Mouse (Mus musculus) liver, embryonic 15.5 days (tissue): ENCODE data around the gene Lrfn5. TPM values are rescaled to one million over a fixed set of nuclear protein-coding genes. Genes with fewer than 3 reads are reported as not detected.

Source experiments
- ATAC-seq: fragments of 200-750 bp; cut with Nextera tagmentation; 2 replicates; pipeline ENCODE4 v1.8.0; 2017; ENCODE audit warnings: moderate number of reproducible peaks, mild to moderate bottlenecking, moderate library complexity; ENCODE audit not compliant: insufficient read depth
- H3K27ac ChIP-seq: fragments of 300-500 bp; sonication (generic); replicated peaks from 2 replicates; pipeline ENCODE4 v1.5.1; 2015; ENCODE audit warnings: mild to moderate bottlenecking, inconsistent platforms
- H3K27me3 ChIP-seq: fragments of 300-500 bp; sonication (generic); 2 replicates; pipeline ENCODE4 v1.6.1; 2015; ENCODE audit warnings: mild to moderate bottlenecking, inconsistent platforms
- H3K36me3 ChIP-seq: fragments of 300-500 bp; sonication (generic); replicated peaks from 2 replicates; pipeline ENCODE4 v1.6.1; 2015; ENCODE audit warnings: moderate library complexity, mild to moderate bottlenecking, inconsistent platforms
- H3K4me1 ChIP-seq: fragments of 300-500 bp; sonication (generic); replicated peaks from 2 replicates; pipeline ENCODE4 v1.6.1; 2015; ENCODE audit warnings: inconsistent platforms
- H3K4me2 ChIP-seq: fragments of 300-500 bp; sonication (generic); 2 replicates; pipeline ENCODE4 v1.6.1; 2015; ENCODE audit warnings: moderate library complexity, mild to moderate bottlenecking, inconsistent platforms
- H3K4me3 ChIP-seq: fragments of 300-500 bp; sonication (generic); replicated peaks from 2 replicates; pipeline ENCODE4 v1.5.1; 2015; ENCODE audit warnings: mild to moderate bottlenecking, inconsistent platforms
- H3K9ac ChIP-seq: fragments of 300-500 bp; sonication (generic); 2 replicates; pipeline ENCODE4 v1.6.1; 2015; ENCODE audit warnings: moderate library complexity, mild to moderate bottlenecking, inconsistent platforms
- H3K9me3 ChIP-seq: fragments of 300-500 bp; sonication (generic); replicated peaks from 2 replicates; pipeline ENCODE4 v1.6.1; 2016; ENCODE audit warnings: inconsistent platforms
- WGBS: fragments of 180-500 bp; shearing (Covaris S2); methylation state at CpG from one replicate; pipeline ENCODE4 v1.1.7; 2015; ENCODE audit warnings: mixed read lengths; ENCODE audit not compliant: insufficient replicate concordance; 5-methylcytosine and 5-hydroxymethylcytosine counted together
- polyA plus RNA-seq: library from polyadenylated mRNA; unstranded; fragments of >200 nt; fragmentation: Nextera tagmentation; extraction: Ambion mirVana; gene quantifications from 2 replicates; pipeline ENCODE4 v1.2.1, GENCODE M21; 2015

Lrfn5 gene
- polyA plus RNA-seq: 0.05 TPM in 2 replicates

GRCm38 (mm10) chr12:61522829-61523370 is at the start of gene Lrfn5:
TSS of gene Lrfn5 (plus strand) at chr12:61523150.
- ATAC-seq: no peak
- Histone ChIP-seq H3K4me3 (peak within 1 kb of the TSS; percentile 35), H3K4me2 (peak within 1 kb of the TSS; percentile 56), H3K9me3 (no peaks in the 10 kb centered on the region), H3K4me1 (no peaks in the 10 kb centered on the region), H3K36me3 (no peaks in the 10 kb centered on the region), H3K9ac (no peak within 1 kb of the TSS), H3K27ac (no peak within 1 kb of the TSS), H3K27me3 (peaks cover 60% of the 10 kb centered on the region)
- WGBS: under 1% methylated on average over 50 of the region's 50 CpGs

- H3K4me2 ChIP-seq: no peak overlapping the region
Observed at GRCm38 (mm10) chr12:61521501-61522147, 1.3 kb upstream of the Lrfn5 start.

DNA sequence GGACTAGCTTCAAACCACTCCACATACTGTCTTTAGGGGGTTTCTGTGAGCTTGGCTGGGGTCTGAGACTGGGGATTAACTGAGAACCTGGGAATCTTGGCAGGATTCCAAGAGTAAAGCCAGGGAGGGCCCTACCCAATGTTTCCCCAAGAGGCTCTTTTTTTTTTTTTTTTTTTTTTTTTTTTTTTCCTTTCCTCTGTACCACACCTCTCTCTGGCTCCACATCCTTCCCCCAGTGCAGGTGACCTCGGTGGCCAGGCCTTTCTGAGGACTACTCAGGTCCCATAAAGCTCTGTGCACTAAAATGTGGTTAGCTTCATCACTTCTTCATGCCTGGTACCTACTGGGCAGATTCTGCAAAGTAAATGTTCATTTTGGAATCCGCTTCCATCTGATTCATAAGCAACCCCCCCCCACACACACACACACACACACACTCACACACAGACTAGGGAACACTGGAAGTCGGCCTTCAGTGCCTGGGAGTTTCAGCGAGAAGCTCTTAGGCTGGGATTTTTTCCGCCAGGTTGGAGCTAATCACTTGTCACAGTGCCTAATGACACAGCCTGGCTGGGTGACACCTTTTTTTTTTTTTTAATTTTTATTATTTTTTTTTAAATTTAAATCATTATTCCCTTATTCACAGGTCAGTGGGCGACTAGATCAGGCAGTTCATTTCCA is 662 bp upstream of the Lrfn5 start:
- Histone ChIP-seq H3K9ac (no peak overlapping the region), H3K27me3 (peaks cover 60% of the 10 kb centered on the region), H3K36me3 (no peaks in the 10 kb centered on the region), H3K4me3 (no peak overlapping the region), H3K4me1 (no peaks in the 10 kb centered on the region), H3K27ac (no peak overlapping the region), H3K9me3 (no peaks in the 10 kb centered on the region), H3K4me2 (peak overlapping the region; percentile 56; the same call in 1 of the 2 replicates)
- ATAC-seq: no peak
- WGBS: 5% methylated on average over 6 of the region's 6 CpGs

More at GRCm38 (mm10) chr12:61521501-61522147, 1.3 kb upstream of the Lrfn5 start:
- H3K9me3 ChIP-seq: no peaks in the 10 kb centered on the region
- ATAC-seq: no peak
- H3K27ac ChIP-seq: no peak overlapping the region
- WGBS: 5% methylated on average over 20 of the region's 20 CpGs
- no peaks in the 10 kb centered on the region for H3K4me1 ChIP-seq
- H3K36me3 ChIP-seq: no peaks in the 10 kb centered on the region
- no peak overlapping the region for H3K9ac ChIP-seq
- H3K4me3 ChIP-seq: no peak overlapping the region
- peaks cover 60% of the 10 kb centered on the region for H3K27me3 ChIP-seq

DNA sequence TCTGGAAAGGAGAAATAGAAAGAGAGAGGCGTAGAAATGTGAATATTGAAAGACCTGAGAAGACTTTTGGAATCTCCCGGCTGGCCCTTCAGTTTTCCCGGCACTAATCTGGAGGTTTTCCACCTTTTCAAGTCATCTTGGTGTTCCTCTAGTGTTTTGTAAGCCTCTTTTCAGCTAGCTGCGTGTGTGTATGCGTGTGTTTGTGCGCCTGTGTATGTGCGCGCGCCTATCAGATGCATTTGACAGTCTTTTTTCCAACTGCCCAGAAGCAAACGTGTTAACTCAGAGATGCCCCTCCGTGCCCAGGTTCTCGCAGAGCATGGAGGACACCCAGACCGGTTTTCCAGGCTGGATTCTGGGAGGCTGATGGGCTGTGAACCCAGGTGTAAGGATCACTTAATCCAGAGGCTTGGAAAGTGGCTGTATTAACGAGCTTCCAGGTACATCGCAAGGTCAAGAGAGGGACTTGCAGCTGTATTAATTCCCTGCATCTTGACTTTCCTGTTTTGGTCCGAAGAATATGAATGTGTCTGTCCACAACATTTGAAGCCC is 757 bp downstream of the Lrfn5 start:
- Histone ChIP-seq H3K36me3 (no peaks in the 10 kb centered on the region), H3K27me3 (peaks cover 60% of the 10 kb centered on the region), H3K4me1 (no peaks in the 10 kb centered on the region), H3K27ac (no peak overlapping the region), H3K9ac (no peak overlapping the region), H3K4me3 (no peak overlapping the region), H3K9me3 (no peaks in the 10 kb centered on the region), H3K4me2 (peak overlapping the region; percentile 56; the same call in 1 of the 2 replicates)
- ATAC-seq: no peak
- WGBS: 2% methylated on average over 16 of the region's 16 CpGs

DNA sequence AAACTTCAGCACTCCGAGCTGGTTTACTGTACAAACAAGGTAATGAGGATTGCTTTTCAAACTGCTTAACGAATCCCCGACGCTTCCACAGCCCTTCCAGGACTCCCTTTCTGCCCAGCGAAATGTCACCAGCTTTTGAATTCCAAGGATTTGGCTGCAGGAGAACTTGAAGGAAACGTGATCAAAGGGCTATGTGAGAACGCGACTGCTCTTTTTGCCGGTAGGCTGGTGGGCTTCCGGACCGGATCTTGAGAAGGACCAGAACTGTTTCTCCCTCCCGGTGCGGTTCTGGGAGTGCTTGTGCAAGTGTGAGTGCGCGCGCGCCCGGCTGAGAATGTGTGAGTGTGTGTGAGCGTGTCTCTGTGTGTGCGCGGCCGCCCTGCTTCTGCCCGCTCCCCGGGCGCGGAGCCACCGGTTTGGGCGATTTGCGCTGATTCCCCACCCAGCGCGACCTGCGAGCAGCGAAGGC is 1.3 kb downstream of the Lrfn5 start:
- H3K36me3 ChIP-seq: no peaks in the 10 kb centered on the region
- H3K27me3 ChIP-seq: peaks cover 60% of the 10 kb centered on the region
- ATAC-seq: no peak
- no peaks in the 10 kb centered on the region for H3K9me3 ChIP-seq
- no peak overlapping the region for H3K27ac ChIP-seq
- no peaks in the 10 kb centered on the region for H3K4me1 ChIP-seq
- no peak overlapping the region for H3K9ac ChIP-seq
- H3K4me2 ChIP-seq: no peak overlapping the region; the same call in 1 of the 2 replicates
- no peak overlapping the region for H3K4me3 ChIP-seq
- WGBS: 2% methylated on average over 33 of the region's 33 CpGs

DNA sequence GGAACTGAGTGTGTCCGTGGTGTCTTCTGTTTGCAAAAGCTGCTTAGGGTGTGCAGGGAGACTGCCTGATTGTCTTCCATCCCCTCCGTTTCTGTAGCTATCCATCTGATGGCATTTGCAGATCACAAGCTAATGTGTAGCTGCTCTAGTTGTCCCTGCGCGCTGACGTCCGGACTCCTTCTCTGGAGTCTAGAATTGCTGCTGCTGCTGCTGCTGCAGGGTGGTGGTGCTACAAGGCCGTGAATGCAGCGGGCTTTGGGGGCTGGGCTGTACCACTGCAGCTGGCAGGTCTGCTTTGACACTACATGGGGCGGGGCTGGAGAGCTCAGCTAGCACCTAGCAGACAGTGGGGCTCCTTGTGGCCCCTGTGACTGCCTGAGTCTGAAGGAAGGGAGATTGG is 3.2 kb downstream of the Lrfn5 start:
- Histone ChIP-seq H3K4me3 (no peak overlapping the region), H3K27me3 (peaks cover 52% of the 10 kb centered on the region), H3K9ac (no peak overlapping the region), H3K4me2 (no peak overlapping the region), H3K9me3 (no peaks in the 10 kb centered on the region), H3K36me3 (no peaks in the 10 kb centered on the region), H3K27ac (no peak overlapping the region), H3K4me1 (no peaks in the 10 kb centered on the region)
- WGBS: 2% methylated on average over 9 of the region's 9 CpGs
- ATAC-seq: no peak

DNA sequence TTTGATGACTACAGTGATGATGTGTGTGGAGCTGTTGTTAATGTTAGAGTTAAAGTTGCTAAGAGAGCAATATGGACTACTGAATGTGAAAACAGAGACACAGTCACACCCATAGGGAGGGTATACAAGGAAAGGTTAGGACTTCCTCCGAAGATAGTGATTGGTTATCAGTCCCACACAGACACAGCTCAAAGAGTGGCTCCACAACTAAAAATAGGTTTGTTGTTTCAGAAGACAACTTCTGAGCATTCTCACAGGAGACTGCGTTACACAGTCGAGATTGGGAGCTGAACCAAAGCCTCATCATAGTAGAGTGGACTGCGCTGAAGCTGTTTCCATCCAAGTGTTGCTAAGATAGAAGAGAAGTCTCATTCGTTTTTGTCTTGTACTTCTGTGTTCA is 57.0 kb downstream of the Lrfn5 start:
- H3K27me3 ChIP-seq: no peaks in the 10 kb centered on the region
- no peak for ATAC-seq
- no peak overlapping the region for H3K4me2 ChIP-seq
- WGBS: 64% methylated on average over 5 of the region's 5 CpGs
- H3K9ac ChIP-seq: no peak overlapping the region
- H3K9me3 ChIP-seq: no peaks in the 10 kb centered on the region
- H3K36me3 ChIP-seq: no peaks in the 10 kb centered on the region
- no peak overlapping the region for H3K27ac ChIP-seq
- no peaks in the 10 kb centered on the region for H3K4me1 ChIP-seq
- no peak overlapping the region for H3K4me3 ChIP-seq

- Histone ChIP-seq H3K4me3 (no peak overlapping the region), H3K4me2 (no peak overlapping the region), H3K27me3 (no peaks in the 10 kb centered on the region), H3K9me3 (no peaks in the 10 kb centered on the region), H3K9ac (no peak overlapping the region), H3K27ac (no peak overlapping the region), H3K4me1 (no peaks in the 10 kb centered on the region), H3K36me3 (no peaks in the 10 kb centered on the region)
- ATAC-seq: no peak
Observed at GRCm38 (mm10) chr12:61600305-61600704, 77.4 kb downstream of the Lrfn5 start.

DNA sequence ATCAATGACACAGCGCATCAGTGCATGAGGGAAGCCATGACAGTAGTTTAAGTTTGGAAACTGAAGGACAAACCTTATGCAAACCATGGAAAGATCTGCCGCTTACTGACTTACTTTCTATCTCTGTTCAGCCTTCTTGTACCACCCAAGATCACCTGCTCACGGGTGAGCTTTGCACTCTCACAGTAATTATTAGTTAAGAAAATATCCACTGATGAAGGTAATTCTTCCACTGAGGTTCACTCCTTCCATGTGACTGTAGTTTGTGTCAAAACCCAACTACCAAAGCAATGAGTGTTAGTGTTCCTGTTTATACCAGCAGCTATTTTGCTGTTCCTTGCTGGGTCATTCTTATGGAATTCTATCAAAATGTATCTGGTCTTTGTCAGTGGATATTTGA is 84.9 kb downstream of the Lrfn5 start:
- no peak overlapping the region for H3K4me2 ChIP-seq
- ATAC-seq: no peak
- no peak overlapping the region for H3K27ac ChIP-seq
- H3K36me3 ChIP-seq: no peaks in the 10 kb centered on the region
- no peak overlapping the region for H3K9ac ChIP-seq
- H3K4me1 ChIP-seq: no peaks in the 10 kb centered on the region
- H3K9me3 ChIP-seq: no peaks in the 10 kb centered on the region
- H3K4me3 ChIP-seq: no peak overlapping the region
- no peaks in the 10 kb centered on the region for H3K27me3 ChIP-seq
- WGBS: 64% methylated on average over 3 of the region's 3 CpGs

GRCm38 (mm10) chr12:61610081-61610480 is 87.1 kb downstream of the Lrfn5 start:
- Histone ChIP-seq H3K27me3 (no peaks in the 10 kb centered on the region), H3K9me3 (no peaks in the 10 kb centered on the region), H3K4me2 (no peak overlapping the region), H3K4me1 (no peaks in the 10 kb centered on the region), H3K27ac (no peak overlapping the region), H3K4me3 (no peak overlapping the region), H3K9ac (no peak overlapping the region), H3K36me3 (no peaks in the 10 kb centered on the region)
- WGBS: 43% methylated on average over 1 of the region's 1 CpGs
- ATAC-seq: no peak

GRCm38 (mm10) chr12:61624532-61624931 is 101.6 kb downstream of the Lrfn5 start:
- Histone ChIP-seq H3K4me1 (no peaks in the 10 kb centered on the region), H3K4me2 (no peak overlapping the region), H3K9ac (no peak overlapping the region), H3K9me3 (no peaks in the 10 kb centered on the region), H3K4me3 (no peak overlapping the region), H3K36me3 (no peaks in the 10 kb centered on the region), H3K27ac (no peak overlapping the region), H3K27me3 (no peaks in the 10 kb centered on the region)
- ATAC-seq: no peak
